Mouse (Mus musculus) layer of hippocampus, postnatal 36 days (tissue): ENCODE results near the gene Copa. TPM values are rescaled to one million over a fixed set of nuclear protein-coding genes. Genes with fewer than 3 reads are reported as not detected.

Source experiments
- DNase-seq, 2 experiments: peaks; one replicate each; pipeline ENCODE4 v3.0.0; 2022
- total RNA-seq, 2 experiments: library from RNA; stranded (reverse); gene quantifications; 2 replicates each; pipeline ENCODE4 v1.2.3; 2021

Gene Copa
- total RNA-seq = 100 to 1,000 TPM; 144 TPM

DNA sequence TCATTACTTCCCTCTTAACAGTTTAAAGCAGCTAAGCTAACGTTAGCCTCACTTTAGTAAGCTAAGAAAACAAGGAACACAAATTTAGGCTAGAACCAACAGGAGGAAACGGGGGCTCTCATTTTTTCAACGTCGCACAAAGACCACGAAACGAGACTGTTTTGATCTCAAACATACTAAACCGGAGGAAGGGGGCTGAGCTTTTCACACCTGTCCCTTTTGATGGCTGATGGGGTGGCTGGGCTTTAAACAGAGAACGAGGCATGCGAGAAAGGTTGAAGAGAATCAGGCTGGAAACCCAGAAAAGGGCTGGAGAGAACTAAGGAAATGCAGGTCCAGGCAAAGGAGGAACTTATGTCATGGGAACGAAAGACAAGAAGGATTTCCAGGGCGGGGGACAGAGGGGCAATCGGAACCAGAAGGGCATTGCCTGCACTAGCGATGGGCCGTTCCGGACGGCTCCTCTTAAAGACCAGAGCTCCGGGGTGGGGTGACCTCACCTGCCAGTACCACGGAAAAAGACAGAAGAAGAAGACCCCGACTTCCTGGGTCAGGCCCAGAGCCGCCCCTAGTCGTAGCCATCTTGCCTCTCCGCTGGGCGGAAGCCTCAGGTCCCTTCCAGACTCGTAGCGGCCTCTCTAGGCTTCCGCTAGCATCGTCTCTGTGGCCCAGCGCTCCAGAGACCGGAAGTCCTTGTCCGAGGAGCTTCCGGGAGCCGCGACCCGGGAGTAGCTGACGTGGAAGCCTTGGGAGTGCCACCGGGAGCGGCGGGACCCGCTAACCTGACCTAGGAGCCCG, at the start of gene Copa, which contains the start of gene Ncstn:
Gene Copa, plus strand, starts transcription at position 429 of the 798 bp plus-strand sequence.
Gene Ncstn, minus strand, starts transcription at position 695 of the 798 bp plus-strand sequence.
- peak; percentile 93 for DNase-seq

DNA sequence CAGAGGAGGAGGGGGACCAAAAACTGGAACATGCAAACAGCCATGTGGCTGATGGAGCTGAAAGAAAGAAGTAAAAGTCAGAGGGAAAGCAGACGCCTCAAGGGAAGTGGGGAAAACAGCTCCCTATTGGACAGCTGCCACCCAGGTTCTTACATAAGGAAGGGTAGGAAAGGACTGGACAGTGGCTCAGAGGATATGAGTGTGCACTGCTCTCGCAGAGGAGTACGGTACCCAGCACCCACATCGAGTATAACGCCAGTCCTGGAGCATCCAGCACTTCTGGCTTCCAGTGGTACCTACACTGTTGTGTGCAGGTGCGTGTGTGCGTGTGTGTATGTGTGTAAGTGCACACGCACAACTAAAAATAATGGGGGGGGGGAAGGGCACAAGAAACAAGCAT, 35.9 kb upstream of the Copa start:
- DNase-seq = no peak

DNA sequence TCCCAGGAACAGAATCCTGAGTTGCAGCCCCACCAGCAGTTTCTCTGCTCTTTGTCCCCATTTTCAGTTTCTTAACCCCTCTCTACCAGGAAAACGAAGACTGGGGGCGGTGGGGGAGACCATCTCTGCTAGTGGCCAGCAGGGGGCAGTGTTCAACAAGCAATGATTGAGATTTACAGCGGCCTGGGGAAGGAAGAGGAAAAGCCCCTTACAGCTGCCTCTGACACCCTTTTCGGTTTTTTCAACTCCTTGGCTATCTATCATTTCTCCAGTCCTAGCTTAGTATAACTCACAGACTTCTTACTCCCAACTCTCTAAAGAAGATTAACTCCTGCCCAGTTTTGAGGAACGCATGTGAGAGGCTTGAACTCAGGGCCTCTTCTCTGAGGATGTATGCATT, 35.4 kb upstream of the Copa start:
- DNase-seq = peak; percentile 54 to 66

DNA sequence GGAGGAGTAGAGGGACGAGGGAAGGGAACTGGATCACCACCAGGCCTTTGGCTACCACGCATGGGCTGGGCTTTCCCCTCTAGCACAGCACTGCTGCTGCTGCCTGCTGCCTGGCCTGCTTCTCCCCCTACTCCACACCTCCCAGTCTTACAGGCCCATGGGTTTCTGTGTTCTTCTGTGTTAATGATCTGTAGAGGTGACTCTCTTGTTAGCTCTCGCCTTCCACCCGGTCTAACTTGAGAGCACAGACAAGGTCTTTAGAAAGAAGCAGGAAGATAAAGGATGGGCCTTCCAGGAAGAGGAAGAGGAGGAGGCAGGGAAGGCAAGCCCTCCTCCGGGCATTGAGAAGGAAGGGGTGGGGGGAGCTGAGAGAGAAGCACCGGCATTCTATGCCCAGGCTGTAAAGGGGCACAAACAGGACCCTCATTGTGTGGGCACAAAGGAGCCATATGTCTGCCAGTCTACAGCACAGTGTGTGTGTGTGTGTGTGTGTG, 34.0 kb upstream of the Copa start:
- no peak for DNase-seq

DNA sequence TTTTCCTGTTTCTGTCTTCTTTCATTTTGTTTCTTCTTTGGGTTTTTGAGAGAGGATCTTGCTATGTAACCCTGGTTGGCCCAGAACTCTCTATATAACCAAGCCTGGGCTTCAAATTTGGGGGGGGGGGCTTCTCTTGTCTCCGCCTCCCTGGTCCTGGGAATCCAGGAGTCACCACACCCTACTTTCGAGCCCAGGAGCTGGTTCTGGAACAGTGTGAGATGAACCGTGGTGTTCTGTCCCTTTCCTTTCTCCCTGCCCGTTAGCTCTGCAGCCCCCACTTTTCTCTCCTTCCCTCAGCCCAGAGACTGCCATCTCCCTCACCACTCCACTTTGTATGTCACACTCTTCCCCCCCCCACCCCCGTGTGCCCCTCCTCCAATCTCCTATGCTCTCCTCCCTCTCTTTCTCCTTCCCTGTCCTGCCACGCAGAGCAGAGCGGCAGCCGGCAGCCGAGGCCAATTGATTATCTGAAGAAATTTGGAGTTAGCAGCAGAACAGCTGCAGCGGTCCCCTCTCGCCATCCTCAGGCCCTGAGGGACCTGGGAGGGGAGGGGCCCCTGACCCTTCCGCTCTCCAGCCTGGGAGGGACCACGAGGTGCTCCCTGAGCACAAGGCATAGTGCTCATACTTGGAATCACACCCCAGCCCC, 33.1 kb upstream of the Copa start:
- DNase-seq = no peak

DNA sequence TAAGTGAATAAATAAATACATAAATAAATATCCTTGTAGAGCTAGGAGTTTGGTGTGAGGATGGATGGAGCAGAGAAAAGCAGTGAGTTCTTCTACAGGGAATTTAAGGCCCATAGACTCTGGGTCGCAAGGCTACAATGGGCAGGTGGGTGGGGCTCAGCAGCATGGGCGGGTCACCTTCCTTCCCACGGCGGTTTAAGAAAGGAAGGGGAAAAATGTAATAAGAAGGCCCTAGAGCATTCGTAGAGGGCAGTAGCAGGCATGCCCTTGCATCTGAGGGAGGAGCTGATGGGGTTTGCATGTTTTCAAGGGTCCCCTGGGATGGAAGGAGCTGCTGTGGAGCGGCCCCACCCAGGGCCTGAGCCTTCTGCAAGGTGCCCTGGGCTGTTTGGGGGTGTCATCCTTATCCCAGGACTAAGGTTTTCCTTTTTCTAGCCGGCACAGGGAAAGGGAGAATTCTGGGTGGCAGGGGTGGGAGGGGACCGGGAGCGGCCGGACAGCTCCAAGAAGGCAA, 29.5 kb upstream of the Copa start:
- DNase-seq = no peak

DNA sequence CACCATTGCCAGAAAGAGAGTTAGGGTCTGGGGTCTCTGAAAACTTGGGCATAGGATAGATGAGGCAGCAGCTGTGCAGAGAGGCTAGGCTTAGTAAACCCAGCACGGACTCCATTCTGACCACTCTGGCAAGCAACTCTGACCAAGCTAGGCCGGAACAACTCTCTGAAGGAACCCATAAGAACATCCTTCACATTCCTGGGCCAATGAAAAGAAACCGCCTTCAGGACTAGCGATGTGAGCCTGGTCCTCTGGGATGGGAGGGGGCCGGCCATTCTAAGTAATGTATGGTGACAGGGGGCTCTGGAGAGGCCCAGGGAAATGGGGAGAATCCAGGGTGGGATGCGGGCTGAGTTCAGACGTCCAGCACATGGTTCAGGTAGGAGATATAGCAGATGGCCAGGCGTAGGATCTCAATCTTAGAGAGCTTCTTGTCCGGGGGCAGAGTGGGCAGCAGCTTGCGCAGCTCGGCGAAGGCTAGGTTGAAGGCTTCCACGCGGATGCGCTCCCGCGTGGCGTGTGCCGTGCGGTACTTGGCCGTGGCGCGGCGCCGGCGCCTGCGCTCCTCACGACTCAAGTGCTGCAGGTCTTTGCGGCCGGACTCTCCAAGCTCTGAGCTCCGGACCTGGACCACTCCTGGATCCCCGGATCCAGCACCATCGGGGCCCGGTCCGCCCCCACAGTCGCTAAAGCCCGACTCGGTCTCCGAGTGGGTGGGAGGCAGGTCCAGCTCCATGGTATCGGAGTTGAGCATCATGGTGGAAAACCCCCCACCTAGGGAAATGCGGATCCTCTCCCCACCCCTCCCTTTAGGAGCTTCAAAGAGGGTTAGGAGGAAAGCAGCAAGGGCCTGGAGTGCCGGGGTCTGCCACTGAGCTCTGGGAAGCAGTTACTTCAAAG, 28.5 kb upstream of the Copa start:
- DNase-seq = no peak

DNA sequence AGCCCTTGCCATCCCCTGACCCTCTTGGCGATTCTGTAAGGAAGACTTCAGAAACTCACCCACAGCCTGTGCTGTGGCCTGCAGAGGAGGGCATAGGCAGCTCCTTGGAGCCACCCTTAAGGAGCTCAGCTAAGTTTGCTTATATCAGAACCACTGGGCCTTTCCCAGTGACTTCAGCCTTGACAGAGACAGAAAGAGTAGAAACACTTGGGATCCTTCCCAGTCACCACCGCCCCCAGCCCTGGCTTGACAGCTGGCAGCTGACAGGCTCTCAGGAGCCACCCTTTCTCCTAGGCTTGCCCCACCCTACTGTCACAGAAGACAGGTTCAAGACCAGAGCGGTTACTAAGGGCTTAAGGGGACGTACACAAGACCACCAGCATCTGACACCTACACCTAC, 26.1 kb upstream of the Copa start:
- DNase-seq = no peak

DNA sequence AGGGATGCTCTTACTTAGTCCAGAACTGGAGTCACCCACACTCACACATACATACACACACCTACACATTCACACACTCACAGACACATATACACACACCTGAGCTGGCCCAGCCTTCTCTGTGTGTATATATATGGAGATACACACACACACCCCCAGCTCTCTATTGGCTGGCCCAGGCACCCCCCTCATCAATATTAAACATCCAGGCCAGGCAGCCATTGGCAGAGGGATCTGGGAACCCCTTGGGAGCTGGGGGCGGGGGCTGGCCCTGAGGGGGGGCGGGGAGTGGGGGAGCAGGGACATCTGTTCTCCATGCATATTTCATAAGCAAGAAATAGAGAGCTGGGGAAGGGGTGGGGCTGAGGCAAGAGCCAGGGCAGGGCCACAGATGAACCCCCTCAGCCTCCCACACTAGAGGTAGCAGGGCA, 24.8 kb upstream of the Copa start, which contains the start of gene Nhlh1:
Gene Nhlh1, minus strand, starts transcription at position 83 of the 431 bp plus-strand sequence.
- no peak for DNase-seq

DNA sequence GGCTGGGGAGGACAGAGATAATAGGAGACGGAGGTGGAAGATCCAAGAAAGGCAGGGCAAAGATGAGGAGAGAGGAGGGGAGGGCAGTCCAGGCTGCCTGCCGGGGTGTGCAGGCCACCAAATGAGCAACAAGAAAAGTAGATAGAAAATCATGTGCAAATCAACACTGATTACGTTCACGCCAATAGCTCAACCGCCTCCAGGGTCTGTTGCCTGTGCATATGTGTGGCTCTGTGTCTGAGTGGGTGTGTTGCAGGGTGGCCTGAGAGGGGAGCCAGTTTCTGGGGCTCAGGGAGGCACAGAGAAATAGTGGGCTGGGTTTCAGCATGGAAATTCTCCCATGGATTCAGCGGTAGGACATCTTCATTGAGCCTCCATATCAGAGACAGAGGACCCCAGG, 24.0 kb upstream of the Copa start:
- DNase-seq = no peak

DNA sequence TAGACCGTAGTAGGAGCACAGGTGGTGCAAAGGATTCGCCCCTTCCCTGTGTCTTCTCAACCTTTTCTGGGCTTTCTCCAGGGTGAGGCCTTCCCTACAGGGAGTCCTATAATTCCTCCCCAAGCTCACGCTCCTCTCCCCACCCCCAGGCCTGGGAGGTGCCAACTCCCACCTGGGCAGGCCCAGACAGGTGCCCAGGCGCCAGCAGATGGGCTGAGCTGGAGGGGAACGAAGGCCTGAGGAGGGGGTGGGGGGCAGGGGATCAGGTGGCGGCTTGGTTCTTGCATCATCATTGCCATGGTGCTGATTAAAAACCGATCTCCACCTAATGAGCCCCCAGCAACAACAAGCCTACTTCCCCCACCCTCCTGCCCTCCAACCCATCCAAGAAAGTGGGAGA, 23.5 kb upstream of the Copa start:
- no peak for DNase-seq

DNA sequence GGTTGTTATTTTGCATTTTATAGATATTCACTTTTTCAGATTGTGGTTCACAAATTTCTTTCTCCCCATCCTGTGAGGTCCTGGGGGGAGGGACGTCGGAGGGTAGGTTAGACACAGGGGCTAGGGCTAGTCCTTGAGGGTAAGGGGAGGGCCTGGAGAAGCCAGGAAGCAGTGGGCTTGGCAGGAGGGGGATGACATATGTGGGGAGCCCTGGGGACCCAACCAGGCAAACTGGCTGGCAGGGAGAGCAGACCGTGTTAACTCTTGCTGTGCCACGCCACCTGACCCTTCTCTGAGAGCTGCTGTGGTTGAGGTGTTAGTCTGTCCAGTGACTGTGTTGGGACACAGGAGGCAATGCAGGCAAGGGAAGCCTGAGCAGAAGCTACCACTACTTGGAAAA, 21.7 kb upstream of the Copa start:
- DNase-seq = no peak

DNA sequence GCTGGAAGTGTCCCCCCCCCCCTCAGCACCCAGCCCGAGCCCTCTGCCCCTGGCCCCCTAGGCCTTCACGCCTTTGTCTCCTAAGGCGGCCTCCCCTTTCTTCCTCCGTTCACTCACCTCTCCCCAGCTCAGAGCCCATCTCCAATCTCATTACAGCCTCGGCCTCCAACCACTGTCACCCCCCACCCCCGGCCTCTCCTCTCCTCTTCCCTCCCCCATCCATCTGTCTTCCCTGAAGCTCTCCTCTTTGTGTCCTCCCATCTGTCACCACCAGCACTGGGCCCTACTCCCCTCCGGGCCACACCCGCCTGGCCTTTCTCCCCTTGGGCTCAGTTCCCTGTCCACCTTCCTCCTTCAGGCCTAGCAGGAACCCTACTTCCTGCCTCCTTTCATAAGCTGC, 21.1 kb upstream of the Copa start:
- DNase-seq = no peak

DNA sequence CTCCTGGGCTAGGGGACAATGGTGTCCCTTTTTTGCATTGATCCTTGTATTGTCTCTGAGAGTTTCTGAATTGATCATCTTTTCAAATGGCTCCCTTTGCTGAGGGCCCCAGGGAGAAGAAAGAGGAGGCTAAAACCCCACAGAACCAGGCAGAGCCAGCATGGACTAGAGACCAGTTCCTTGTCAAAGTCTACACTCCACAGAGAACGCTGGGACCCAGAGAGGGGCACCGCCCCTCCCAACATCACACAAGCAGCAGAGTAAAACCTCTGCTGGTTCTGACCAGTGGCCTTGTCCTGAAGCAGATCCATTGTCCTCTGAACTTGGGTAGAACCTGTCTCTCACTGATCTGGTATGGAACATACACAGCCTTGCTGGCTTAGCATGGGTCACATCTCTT, 20.2 kb upstream of the Copa start:
- no peak for DNase-seq

DNA sequence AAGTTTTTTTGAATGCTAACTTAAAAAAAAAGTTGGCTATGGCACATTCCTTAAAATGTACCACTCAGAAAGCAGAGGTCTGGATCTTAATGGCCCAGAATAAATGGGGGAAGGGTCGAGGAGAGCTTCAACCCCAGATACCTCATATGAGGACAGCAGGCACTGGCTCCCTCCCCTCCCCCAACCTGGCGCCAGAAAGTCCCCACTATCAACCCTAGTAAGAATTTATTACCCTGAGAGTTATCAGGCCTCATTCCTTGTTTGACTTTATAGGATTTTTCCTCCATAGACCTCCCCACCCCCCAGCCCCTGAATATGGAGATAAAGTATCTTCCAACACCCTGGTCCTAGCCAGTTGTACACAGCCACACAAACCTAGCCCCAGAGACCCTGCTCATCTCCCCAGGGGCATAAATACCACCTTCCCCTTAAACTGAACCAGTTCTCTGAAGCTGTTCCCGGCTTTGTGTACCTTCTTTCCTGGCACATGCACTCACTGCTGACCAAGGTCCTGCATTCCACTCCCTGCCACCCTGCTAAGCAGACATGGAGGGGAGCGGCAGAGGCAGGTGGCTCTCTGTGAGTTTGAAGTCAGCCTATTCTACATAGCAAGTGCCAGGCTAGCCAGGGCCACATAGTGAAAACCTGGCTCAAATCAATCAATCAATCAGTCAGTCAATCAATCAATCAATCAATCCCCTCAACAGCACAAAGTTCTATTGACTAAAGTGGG, 18.9 kb upstream of the Copa start:
- no peak for DNase-seq

DNA sequence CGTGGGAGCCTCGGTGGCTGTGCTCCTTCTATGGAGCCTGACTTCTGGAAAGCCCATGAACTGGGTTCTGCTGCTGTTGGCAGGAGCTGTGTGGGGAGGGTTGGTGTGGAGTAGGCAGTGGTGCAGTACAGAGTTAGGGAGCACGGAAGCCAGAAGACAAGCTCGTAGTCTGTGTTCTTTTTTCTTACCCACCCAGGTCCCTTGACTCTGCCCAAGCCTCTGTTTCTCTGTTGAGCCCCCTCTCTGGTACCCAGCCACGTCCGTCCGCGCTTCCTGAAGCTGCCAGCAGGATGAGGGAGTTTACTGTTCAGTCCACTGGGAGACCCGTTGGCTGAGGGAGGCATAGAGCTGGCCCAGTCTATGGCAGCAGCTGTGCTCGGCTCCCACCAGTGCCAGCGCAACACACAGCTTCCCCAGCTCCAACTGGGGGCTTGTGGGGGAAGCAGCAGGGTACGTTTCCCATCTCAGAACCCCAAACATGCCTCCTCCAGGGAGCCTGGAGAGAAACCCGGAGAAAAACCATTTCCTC, 17.7 kb upstream of the Copa start:
- peak; percentile 33 to 56 for DNase-seq

DNA sequence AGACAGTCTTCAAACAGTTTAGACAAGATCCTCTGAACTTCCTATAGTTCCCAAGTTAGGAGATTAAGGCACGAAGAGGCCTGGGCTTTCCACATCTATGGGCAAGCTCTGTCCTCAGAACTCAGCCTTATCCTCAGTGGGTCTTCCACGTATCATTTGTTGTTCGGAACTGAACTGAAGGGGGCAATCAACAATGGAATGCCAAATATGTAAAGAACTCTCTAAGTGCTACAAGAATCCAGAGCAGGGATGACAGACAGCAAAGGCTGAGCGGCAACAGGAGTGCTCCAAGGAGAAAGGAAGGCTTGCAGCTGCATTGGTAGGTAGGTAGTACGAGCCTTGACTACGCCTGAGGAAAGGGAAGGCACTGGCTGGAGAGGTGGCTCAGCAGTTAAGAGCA, 12.1 kb upstream of the Copa start:
- no peak for DNase-seq

DNA sequence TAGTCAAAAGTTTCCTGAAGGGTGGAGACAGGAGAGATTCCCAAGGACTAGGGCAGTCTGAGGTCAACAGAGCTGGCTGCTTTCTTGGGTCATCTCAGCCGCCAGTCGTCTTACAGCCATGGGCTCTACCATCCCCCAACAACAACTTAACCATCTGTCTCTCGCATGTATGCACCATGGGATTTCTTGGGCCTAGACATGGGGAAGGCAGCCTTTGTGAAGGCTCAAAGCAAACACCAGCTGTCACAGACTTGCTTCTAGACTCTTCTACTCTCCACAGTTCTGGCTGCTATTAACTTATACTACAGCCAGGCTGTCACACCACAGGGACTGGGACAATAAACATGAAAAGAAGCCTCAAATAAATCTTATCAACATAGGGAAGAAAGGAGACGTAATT, 10.8 kb upstream of the Copa start:
- no peak for DNase-seq

DNA sequence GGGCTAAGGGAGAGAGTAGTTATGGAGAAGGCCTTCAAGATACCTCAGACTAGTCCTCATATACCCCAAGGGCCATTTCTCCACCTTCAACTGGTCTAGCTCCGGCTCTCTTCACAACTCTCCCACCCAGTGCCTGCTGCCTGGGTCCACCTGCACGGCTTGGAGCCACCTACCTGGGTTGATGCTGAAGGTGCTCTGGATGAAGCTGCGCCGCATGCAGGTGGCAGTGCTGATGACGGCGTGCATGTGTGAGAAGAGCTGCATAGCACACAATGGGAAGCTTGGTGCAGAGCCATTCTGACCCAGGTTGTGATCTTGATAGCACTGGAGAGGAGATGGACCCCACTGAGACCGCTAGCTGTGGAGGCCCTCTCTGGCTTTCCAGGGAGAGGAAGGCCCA, 9.7 kb upstream of the Copa start:
- no peak for DNase-seq

DNA sequence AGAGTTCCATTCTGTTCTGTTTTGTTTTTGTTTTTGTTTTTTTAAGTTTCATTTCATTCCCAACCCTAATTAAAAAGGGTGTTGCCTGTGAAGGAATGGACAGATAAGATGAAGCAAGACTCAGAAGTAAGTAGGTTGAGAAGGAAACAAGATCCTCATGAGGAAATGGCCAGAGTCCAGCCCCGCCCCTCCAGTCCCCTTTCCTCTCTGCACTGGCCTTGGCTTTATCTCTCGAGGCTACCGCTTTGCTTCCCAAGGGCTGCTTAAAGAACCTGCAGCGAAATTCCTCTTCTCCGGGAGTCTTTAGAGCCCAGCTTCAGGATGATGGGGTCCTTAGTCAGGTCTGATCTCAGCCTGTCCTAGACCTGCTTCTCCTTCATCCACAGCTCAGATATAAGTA, 4.3 kb upstream of the Copa start:
- DNase-seq = no peak

DNA sequence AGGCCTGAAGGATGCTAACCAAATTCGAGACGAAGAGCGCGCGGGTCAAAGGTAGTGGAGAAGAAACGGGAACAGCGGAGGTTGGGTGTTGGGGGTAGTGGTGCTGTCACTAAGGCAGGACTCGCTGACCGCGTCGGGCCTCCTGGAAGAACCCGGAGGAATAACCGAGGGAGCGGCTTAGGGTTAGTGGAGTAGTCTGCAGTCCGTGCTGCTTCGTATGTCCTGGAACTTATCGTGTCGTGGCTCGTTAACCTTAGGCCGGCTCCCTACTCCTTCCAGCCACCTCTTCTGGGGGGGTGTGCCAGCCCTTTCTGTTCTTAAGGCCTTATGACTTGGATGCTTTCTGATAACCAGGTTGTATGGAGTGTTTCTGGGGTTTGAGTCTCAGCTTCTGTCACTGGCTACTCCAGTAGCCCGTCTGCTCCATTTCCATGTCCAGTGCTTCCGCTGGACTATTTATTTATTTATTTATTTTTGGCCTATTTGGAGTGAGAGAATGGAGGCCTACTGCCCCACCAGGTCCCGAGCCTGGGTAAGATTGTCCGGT, 643 bp downstream of the Copa start:
- no peak for DNase-seq
